Mouse (Mus musculus): ENCODE data around the gene Trappc4.
"Not testable (repeated sequence)": the region's sequence is repeated elsewhere in the genome, so short reads cannot be mapped to it uniquely, and the experiment has no call there.

Gene Trappc4

DNA sequence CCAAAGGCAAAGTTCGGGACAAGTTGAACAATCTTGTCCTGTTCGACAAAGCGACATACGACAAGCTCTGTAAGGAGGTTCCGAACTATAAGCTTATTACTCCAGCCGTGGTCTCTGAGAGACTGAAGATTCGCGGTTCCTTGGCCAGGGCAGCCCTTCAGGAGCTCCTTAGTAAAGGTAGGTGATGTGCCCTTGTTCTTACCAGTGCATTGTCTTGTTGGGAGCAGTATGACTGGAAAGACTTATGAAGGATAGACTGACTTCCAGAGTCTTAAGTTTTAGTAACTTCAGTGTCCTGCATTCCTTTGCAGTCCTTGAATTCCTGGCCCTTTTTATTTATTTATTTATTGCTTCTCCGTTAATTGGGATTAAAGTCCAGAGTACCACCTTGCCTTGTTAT, 1.3 kb upstream of the Trappc4 start:
- not testable (repeated sequence) for DNase-seq (ENCODE audit: extremely low read depth, low read depth, low spot score)

DNA sequence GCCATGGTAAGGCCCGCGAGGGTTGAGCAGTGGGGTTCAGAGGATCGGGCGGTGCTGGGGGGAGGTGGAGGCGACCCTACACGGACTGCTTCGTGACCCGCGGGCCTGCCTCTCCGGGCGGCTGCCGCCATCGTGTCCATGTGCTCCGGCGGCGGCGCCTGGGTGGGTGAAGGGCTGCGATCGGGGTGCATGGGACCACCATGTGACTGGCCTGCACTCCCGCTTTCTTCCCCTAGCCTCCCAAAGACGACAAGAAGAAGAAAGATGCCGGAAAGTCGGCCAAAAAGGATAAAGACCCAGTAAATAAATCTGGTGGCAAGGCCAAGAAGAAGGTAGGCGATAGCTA, 325 bp upstream of the Trappc4 start:
- no peak for DNase-seq (ENCODE audit: extremely low read depth, low read depth, low spot score)

DNA sequence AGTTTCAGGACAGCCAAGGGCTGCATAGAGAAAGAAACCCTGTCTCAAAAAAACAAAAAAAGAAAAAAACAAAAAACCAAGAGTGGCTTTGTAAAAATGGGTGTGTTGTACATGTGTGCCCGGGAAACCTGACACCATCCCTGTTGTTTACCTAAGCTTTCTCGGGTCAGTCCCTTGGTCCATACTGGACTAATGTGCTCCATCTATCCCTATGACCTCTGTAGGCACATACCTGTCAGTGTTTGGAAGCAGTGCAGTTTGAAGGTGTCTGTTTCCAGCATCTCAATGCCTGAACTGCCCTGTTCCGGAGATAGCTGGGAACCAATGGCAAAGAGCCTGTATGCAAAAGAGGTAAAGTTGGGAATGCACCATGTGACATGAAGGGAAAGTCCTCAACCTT, 2.4 kb downstream of the Trappc4 start:
- DNase-seq (ENCODE audit: extremely low read depth, low read depth, low spot score), result no peak

DNA sequence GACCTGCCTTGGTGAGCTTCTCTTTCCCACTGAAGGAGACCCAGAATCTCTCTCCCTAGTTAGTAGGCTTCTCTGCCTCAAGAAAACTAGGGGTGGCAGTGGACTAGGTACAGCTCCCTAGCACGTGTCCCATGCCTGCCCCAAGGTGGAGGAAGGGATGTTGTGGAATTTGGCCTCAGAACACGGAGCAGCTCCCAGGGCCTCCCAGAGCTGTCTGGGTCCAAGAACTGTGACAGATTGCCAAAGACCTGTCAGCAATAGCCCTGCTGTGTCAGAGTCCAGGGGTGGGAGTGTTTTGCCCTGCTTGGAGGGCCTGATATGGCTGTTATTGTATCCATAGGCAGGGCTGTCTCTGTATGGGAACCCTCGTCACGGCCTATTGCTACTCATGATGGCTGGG, 6.3 kb downstream of the Trappc4 start:
- DNase-seq (ENCODE audit: extremely low read depth, low read depth, low spot score), result no peak

DNA sequence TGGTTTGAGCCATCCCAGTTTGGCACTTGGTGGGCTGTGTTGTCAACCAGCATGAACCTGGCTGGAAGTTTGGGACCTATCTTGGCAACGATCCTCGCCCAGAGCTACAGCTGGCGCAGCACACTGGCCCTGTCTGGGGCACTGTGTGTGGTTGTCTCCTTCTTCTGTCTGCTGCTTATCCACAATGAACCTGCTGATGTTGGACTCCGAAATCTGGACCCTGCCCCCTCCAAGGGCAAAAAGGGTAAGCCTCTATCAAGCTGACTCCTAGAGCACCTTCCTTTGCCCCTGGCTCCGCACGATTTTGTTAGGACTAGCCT, 7.6 kb downstream of the Trappc4 start:
- DNase-seq (ENCODE audit: extremely low read depth, low read depth, low spot score), result no peak

DNA sequence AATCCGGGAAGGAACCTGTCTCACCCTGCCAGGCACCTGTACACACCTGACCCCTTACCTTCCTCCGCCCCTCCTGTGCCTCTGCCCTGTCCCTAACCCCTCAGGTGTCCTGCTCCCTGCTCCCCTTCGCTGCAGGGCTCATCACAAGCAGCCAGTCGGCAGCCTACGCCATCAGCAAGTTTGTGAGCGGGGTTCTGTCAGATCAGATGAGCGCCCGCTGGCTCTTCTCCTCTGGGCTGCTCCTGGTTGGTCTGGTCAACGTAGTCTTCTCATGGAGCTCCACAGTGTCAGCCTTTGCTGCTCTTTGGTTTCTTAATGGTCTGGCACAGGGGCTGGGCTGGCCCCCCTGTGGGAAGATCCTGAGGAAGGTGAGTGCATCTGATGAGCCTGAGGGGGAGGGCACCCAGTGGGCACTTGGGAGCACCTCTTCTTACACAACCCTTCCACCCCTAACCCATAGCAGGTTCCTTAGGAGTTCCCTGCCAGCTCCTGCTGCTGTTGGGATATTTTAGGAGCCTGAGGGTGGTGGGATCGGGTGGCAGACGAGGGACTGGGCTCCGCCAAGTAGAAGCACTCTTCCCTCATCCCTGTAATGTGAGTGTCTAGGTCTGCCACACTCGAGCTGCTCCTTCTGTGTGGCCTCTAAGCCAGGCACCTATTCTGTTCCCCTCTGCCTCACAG, 8.1 kb downstream of the Trappc4 start:
- no peak for DNase-seq (ENCODE audit: extremely low read depth, low read depth, low spot score)

DNA sequence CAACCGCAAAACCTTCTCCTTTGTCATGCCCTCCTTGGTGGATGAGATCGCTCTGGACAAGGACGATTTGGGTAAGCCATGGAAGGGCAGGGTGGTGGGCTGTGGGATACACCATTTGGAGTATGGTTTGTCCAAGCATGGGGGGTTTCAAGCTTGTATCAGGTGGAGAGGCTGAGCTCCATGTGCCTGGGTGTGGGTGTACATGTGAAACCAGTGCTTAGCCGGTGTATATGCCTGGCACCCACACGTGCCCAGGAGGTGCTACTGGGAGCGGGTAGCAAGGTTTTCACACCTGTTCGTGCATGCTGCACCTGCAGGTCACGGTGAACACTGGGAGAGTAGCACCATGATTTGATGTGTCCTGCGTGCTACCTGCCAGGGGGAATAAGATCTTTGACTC, 8.8 kb downstream of the Trappc4 start:
- no peak for DNase-seq (ENCODE audit: extremely low read depth, low read depth, low spot score)

DNA sequence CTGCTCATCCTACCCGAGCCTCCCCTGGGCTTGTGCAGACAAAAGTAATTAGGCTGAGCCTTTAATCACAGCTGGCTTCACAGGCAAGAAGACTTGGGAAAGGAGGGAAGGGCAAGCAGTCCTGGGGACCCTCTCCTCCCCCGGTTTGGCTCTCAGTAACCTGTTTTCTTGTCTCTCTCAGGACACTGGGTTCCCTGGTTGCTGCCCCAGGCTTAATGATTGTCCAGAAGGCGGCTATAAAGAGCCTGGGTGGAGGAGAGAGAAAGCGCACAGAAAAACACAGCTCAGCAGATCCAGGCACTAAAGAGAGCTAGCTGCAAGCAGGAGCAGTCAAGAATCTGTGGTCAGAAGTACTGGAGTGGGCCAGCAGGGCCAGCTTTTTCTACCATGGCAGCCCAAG, 9.3 kb downstream of the Trappc4 start:
- DNase-seq (ENCODE audit: extremely low read depth, low read depth, low spot score), result no peak

DNA sequence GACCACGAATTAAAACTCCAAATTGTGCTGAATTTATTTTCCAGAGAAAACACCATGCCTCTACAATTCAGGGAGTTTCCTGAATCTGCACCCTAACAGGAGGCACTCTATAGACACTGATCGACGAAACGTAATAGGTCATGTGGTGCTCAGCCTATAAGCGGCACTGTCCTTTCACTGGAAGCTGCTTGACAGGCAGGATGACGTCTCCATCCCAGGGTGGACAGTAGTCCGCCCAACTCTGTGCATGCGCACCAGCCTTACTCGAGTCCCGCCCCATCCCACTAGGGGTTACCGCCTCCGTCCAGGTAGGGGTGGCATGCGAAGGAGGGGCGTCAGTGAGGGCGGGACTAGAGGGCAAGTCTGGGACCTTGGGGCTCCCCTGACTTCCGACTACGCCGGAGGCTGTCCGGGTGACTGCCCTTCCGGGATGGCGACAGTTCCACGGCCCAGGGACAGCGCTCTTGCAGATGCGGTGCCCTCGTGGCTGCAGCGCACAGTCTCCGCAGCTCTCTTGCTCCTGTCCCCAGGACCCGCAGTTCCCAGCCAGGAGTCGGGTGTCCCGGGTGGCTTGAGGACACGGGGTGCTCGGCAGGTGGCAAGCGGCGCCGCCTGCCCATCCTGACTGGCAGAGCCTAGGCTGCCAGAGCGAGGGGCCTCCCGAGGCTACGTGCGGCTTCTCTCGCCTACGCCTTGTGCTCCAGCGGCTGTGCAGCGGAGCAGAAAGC, 10.6 kb downstream of the Trappc4 start, which contains the start of gene Slc37a4:
TSS of gene Slc37a4 (plus strand) at position 169 of the 728 bp plus-strand sequence.
- peak; percentile 86 for DNase-seq (ENCODE audit: extremely low read depth, low read depth, low spot score)

DNA sequence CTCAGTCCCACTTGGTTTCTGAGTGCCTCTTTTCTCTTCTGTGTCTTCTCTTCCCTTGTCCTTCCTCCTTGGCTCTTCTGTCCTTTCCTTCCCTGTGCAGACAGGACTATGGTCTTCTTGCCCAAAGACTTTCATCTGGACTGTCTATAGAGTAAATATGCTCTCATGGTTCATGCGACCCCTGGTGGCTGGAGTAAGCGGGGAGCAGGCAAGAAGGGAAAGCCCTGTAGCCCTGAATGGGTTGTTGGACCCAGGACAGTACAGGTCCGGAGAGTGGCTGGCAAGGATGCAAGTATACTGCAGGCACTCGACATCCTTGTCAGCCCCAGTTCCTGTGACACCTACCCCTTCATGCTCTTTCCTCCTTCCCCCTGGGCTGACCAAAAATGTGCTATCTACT, 15.9 kb downstream of the Trappc4 start:
- DNase-seq (ENCODE audit: extremely low read depth, low read depth, low spot score), result no peak

DNA sequence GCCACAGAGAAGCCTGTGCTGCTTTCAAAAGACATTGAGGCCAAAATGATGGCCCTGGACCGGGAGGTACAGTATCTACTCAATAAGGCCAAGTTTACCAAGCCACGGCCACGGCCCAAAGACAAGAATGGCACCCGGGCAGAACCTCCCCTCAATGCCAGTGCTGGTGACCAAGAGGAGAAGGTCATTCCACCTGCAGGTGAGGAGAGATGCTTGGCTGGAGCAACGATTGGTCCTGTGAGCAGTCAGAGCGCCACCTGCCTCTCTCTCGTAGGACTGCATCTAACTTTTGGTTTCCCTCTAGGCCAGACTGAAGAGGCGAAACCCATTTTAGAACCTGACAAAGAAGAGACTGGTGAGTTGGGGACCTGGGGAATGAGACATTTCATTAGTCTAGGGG, 18.1 kb downstream of the Trappc4 start:
- DNase-seq (ENCODE audit: extremely low read depth, low read depth, low spot score), result no peak

DNA sequence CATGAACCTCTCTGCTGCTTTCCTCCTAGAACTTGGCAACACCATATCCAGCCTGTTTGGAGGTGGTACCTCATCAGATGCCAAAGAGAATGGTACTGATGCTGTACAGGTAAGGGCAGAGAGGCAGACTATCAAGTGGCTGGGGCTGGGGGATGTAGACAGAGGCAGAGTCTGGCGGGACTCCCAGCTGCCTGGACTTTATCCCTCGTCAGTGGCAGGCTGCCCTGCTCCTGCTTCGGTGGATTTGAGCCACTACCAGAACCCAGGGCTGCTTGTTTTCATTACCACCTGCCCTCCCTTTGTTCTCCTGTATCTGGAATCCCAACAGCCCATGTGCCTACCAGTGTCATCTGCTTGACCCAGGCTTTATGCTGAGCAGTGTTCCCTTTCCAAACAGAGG, 20.2 kb downstream of the Trappc4 start:
- DNase-seq (ENCODE audit: extremely low read depth, low read depth, low spot score), result no peak

DNA sequence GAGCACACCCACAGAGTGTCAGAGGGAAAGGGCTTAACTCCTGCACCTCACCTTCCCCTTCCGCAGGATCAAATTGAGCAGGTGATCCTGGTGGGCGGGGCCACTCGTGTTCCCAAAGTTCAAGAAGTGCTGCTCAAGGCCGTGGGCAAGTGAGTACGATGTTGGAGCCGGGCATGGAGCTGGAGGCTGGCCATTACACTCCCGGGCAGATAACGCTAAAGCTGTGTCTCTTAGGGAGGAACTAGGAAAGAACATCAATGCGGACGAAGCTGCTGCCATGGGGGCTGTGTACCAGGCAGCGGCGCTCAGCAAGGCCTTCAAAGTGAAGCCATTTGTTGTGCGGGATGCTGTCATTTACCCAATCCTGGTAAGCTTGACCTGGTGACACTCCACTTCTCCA, 22.8 kb downstream of the Trappc4 start:
- no peak for DNase-seq (ENCODE audit: extremely low read depth, low read depth, low spot score)

DNA sequence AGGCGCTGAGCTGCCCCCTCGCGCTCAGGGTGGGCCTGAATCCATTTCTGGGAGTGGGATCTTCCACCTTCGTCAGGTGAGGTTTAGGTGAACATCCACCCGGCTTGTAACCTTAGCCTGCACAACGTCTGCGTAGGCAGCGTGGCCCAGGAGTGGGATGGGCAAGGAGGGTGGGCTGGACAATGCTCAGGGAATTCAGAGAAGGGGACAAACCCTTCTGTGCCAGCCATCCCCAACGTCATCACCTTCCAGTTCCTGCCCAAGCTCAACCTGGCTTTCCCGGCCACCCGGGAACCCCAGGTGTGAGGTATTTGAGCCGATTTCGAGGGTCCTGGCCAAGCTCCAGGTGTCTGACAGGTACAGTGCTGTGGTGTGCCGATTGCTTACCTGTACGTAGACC, 27.5 kb downstream of the Trappc4 start:
- DNase-seq (ENCODE audit: extremely low read depth, low read depth, low spot score), result no peak

DNA sequence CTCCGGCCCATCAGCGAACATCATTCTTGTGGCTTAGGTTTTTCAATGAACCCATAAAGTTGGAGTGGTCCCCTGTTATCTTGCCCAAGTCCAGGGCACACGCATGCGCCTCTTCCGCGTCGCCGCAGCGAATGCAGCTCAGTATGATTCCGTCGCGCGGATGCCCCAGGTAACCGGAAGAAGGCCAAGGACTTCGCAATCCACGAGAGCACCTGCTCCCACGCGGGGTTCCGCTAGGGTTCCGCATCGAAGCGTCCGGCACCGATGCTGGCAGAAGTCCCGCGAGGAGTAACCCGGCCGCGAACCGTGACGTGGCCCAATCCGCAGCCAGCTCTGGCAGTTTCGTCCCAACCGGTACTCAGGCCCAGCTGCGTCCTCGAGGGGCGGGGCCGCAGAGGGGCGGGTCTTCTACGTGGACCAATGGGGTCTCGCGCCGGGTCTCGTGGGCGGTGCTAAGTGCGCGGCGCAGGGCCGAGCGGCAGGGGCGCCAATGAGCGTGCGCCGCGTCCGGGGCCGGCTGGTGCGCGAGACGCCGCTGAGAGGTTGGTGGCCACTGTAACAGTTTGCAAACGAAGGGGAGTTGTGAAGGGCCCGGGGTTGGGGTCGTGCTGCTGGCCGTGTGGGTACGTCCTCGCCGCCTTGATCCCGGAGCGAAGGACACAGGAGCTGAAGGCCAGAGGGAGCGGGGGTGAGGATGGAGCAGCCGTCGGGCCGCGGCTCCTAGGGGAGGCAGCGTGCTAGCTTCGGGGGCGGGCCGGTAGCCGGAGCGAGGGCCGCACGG, 28.2 kb downstream of the Trappc4 start, which contains the start of gene Hyou1:
TSS of gene Hyou1 (plus strand) at position 437 of the 781 bp plus-strand sequence.
- peak; percentile 66 for DNase-seq (ENCODE audit: extremely low read depth, low read depth, low spot score)

DNA sequence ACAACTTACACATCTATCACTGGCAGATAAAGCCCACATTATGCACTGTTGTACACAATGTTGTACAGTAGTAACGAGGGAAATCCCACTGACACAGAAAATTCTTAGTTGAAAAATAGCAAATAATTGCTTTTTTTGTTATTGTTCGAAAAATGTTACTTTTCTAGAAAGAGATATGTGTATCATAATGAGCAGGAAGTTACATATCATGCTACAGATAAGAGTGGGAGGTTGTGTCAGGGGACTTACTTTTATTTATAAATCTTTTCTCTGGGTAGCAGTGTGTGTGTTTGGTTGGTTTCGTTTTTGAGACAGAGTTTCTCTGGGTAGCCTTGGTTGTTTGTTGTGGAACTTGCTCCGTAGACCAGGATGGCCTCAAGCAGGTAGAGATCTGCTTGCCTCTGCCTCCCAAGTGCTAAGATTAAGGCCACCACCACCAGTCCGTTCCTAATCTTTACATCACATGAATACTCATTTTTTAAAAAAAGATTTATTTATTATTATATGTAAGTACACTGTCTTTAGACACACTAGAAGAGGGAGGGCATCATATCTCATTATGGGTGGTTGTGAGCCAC, 29.2 kb downstream of the Trappc4 start:
- DNase-seq (ENCODE audit: extremely low read depth, low read depth, low spot score), result no peak

DNA sequence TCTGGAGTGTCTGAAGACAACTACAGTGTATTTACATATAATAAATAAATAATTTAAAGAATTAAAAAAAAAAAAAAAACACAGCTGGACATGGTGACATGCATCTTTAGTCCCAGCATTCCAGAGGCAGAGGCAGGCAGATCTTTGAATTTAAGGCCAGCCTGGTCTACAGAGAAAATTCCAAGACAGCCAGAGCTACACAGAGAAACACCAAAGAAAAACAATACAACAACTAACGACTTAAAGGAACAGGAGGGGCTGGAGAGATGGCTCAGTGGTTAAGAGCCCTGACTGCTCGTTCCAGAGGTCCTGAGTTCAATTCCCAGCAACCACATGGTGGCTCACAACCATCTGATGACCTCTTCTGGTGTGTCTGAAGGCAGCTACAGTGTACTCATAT, 30.1 kb downstream of the Trappc4 start:
- not testable (repeated sequence) for DNase-seq (ENCODE audit: extremely low read depth, low read depth, low spot score)

DNA sequence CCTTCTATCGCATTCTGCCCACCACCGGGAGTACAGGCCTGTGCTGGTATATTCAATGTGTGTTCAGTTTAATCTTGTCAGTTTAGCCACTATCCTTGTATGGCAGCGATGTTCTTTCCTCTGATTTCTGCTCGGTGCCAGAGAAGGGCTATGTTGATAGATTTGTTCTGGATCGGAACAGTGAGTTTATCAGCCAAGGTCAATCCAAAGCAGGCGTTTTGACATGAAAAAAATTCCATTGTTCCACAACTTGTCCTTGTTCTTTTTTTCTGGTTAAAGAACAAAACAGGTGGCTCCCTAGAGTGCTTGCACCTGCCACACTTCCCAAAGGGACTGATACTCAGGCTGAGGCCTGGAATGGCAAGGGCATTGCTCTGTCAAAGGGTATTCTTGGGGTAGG, 31.3 kb downstream of the Trappc4 start:
- DNase-seq (ENCODE audit: extremely low read depth, low read depth, low spot score), result no peak

DNA sequence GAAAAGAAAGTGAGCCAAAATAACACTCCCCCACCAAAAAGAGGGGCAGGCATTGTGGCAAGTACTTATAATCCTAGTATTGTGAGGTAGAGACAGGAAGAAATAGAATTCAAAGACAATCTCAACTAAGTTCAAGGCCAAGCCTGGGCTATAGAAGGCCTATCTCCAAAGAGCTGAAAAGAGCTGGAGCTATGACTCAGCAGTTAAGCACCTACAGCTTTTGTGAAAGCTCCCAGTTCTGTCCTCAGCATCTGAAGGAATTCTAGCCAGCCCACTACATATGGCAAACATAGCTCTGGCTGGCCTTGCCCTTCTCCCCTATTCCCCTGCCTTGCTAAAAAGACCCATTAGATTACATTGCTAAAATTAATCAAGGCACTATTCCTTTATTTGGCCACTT, 34.0 kb downstream of the Trappc4 start:
- DNase-seq (ENCODE audit: extremely low read depth, low read depth, low spot score), result no peak

DNA sequence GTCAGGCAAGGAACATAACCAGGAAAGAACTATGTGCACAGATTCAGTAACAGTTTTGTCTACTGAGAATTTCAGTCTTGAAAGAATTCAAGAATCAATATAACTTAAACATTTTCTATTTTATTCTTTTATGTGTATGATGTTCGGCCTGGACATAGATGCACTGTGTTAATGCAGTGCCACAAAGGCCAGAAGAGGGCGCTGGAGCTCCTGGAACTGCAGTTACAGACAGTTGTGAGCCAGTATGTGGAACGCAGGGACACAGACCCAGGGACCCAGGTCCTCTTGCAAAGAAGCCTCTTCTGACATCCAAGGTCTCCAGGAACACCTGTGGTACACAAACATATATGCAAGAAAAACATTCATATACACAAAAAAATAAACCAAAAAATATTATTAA, 42.9 kb downstream of the Trappc4 start:
- DNase-seq (ENCODE audit: extremely low read depth, low read depth, low spot score), result no peak

DNA sequence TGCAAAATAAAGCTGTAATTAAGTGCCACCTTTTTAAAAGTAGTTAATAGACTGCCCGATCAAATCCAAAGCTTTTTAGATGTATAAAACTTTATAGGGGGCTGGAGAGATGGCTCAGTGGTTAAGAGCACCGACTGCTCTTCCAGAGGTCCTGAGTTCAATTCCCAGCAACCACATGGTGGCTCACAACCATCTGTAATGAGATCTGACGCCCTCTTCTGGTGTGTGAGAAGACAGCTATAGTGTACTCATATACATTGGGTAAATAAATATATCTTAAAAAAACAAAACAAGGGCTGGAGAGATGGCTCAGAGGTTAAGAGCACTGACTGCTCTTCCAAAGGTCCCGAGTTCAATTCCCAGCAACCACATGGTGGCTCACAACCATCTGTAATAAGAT, 45.5 kb downstream of the Trappc4 start:
- not testable (repeated sequence) for DNase-seq (ENCODE audit: extremely low read depth, low read depth, low spot score)
